Mouse (Mus musculus) limb, embryonic 11.5 days (tissue): ENCODE measurements at regions not wholly inside any gene's neighbourhood (a gene's known extent, or its start where the extent isn't known, plus 50 kb on each side); places are given as distances from the start of the nearest gene placed in this dataset.

Source experiments
- ATAC-seq: fragments of 200-750 bp; cut with Nextera tagmentation; 2 replicates; pipeline ENCODE4 v1.8.0; 2017; ENCODE audit warnings: low read depth; ENCODE audit not compliant: insufficient number of reproducible peaks, low FRiP score, low TSS enrichment
- DNase-seq: peaks from one replicate; pipeline ENCODE4 v3.0.0-alpha.2; 2015; ENCODE audit warnings: low spot score
- H3K27ac ChIP-seq: fragments of 300-500 bp; sonication (generic); replicated peaks from 2 replicates; pipeline ENCODE4 v1.5.1; 2014; ENCODE audit warnings: low read depth, mild to moderate bottlenecking, low read length
- H3K27me3 ChIP-seq: fragments of 300-500 bp; sonication (generic); 2 replicates; pipeline ENCODE4 v1.6.1; 2014; ENCODE audit warnings: mild to moderate bottlenecking, low read length, mixed read lengths; ENCODE audit not compliant: control insufficient read depth, insufficient read depth
- H3K36me3 ChIP-seq: fragments of 300-500 bp; sonication (generic); 2 replicates; pipeline ENCODE4 v1.6.1; 2014; ENCODE audit warnings: mild to moderate bottlenecking, low read length, moderate library complexity, mixed read lengths; ENCODE audit not compliant: control insufficient read depth, insufficient read depth
- H3K4me1 ChIP-seq: fragments of 300-500 bp; sonication (generic); 2 replicates; pipeline ENCODE4 v1.6.1; 2014; ENCODE audit warnings: low read length, mixed read lengths; ENCODE audit not compliant: control insufficient read depth, insufficient read depth
- H3K4me2 ChIP-seq: fragments of 300-500 bp; sonication (generic); 2 replicates; pipeline ENCODE4 v1.6.1; 2014; ENCODE audit warnings: low read depth, mild to moderate bottlenecking, moderate library complexity; ENCODE audit not compliant: severe bottlenecking
- H3K4me3 ChIP-seq: fragments of 300-500 bp; sonication (generic); 2 replicates; pipeline ENCODE4 v1.5.1; 2014; ENCODE audit warnings: low read depth, low read length
- H3K9ac ChIP-seq: fragments of 300-500 bp; sonication (generic); 2 replicates; pipeline ENCODE4 v1.6.1; 2014; ENCODE audit warnings: mild to moderate bottlenecking, low read length
- H3K9me3 ChIP-seq: fragments of 300-500 bp; sonication (generic); 2 replicates; pipeline ENCODE4 v1.6.1; 2016; ENCODE audit warnings: low read length; ENCODE audit not compliant: control insufficient read depth
- WGBS: fragments of 180-500 bp; shearing (Covaris S2); extraction: QIAGEN DNeasy Blood & Tissue Kit; methylation state at CpG from one replicate; pipeline ENCODE4 v1.1.7; 2014; 5-methylcytosine and 5-hydroxymethylcytosine counted together

DNA sequence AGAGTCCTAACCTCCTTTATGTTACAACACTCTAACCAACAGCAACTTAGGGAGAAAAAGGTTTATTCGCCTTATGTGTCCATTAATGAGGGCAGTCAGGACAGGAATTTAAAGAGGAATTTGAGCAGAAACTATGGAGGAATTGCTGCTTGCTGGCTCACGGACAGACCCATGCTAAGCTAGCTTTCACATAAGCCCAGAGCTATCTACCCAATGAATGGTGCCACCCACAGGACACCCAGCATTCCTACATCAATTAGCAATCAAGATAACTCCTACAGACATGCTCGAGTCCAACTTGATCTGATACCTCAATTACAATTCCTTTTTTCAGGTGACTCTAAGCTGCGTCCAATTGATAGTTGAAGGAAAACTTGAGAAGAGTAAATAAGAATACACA is 1021.2 kb upstream of the Gm7489 start:
- Histone ChIP-seq H3K9me3 (no peaks in the 10 kb centered on the region), H3K9ac (no peak overlapping the region), H3K27ac (no peak overlapping the region), H3K4me2 (no peak overlapping the region), H3K36me3 (no peaks in the 10 kb centered on the region), H3K4me1 (no peaks in the 10 kb centered on the region), H3K27me3 (no peaks in the 10 kb centered on the region), H3K4me3 (no peak overlapping the region)
- no peak for DNase-seq
- ATAC-seq: no peak
- WGBS: 87% methylated on average over 4 of the region's 4 CpGs

DNA sequence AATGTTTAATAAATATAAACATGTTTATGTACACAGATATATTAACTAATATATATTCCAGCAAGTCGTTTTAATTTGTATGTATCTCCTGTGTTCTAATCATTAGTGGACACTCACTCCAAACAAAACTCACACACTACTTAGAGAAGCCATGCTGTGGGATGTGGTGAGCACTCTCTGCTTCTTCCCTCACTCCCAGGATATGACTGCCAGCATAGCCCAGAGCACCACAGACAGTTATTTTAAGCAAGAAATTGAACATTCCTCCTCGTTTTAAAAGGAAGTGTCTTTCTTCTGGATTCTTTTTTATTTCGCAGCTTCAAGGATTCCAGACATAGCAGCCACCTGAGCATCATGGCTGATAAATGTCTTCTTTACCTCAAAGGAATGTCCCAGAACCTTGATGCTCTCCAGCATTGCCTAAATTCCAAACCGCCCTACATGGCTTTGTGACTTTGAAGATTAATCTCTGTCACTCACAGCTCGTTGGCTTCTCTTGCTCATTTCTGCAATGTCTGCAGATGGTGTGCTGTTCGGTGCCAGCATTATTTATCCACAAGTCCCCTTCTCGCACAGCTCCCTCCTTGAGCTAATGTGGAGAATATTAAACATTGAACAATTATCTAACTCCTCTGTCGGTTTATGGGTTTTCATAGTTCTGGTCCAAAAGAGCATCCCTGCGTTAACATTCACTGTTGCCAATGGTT is 992.3 kb upstream of the Gm7489 start:
- no peak overlapping the region for H3K9ac ChIP-seq
- H3K4me1 ChIP-seq: no peaks in the 10 kb centered on the region
- no peak overlapping the region for H3K4me2 ChIP-seq
- ATAC-seq: no peak
- DNase-seq: no peak
- H3K9me3 ChIP-seq: no peaks in the 10 kb centered on the region
- H3K4me3 ChIP-seq: no peak overlapping the region
- 73% methylated on average over 9 of the region's 9 CpGs for WGBS
- no peak overlapping the region for H3K27ac ChIP-seq
- no peaks in the 10 kb centered on the region for H3K36me3 ChIP-seq
- no peaks in the 10 kb centered on the region for H3K27me3 ChIP-seq

DNA sequence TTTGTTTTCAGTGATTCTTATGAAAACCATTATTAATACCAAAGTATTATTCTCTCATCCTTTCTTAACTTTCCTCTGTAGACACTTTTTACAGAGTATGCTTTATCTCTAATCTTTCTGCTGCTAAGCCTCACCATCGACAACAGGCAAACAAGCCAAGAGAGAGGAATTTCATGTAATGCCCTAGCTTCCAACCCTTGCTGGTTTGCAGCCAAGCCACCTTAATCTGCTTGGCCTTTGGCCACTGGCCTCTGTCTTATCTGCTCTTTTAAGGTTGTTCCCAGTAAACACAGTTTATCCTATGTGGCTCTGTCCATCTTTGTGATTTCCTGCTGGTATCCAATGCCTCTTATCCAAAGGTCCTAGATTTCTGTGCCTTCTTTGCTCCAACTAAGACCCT is 986.6 kb upstream of the Gm7489 start:
- ATAC-seq (no peak), DNase-seq (no peak)
- Histone ChIP-seq H3K4me3 (no peak overlapping the region), H3K27me3 (no peaks in the 10 kb centered on the region), H3K4me2 (no peak overlapping the region), H3K36me3 (no peaks in the 10 kb centered on the region), H3K9ac (no peak overlapping the region), H3K9me3 (no peaks in the 10 kb centered on the region), H3K4me1 (no peaks in the 10 kb centered on the region), H3K27ac (no peak overlapping the region)
- WGBS: 85% methylated on average over 1 of the region's 1 CpGs

DNA sequence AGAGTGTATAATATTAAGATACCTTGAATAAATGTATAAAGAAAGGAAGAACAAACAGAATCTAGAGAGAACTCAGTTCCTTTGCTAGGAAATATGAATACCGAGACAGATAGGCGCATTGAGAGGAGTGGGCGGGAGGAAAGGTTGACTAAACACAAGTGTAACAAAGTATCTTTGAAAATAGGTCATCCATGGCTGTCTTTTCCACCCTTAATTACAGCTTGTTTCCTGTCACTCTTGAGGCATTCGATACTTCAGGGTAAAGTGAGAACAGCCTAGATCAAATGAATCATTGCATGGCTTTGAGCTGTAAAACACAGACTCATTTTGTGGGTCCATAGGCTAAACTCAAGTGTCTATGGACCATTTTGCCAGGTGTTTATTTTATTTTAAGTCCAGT is 985.3 kb upstream of the Gm7489 start:
- Histone ChIP-seq H3K9ac (no peak overlapping the region), H3K9me3 (no peaks in the 10 kb centered on the region), H3K4me1 (no peaks in the 10 kb centered on the region), H3K36me3 (no peaks in the 10 kb centered on the region), H3K4me3 (no peak overlapping the region), H3K4me2 (no peak overlapping the region), H3K27me3 (no peaks in the 10 kb centered on the region), H3K27ac (no peak overlapping the region)
- DNase-seq (no peak), ATAC-seq (no peak)
- 82% methylated on average over 4 of the region's 4 CpGs for WGBS

- Histone ChIP-seq H3K4me1 (no peaks in the 10 kb centered on the region), H3K4me2 (no peak overlapping the region), H3K9me3 (no peaks in the 10 kb centered on the region), H3K9ac (no peak overlapping the region), H3K36me3 (no peaks in the 10 kb centered on the region), H3K27ac (no peak overlapping the region), H3K4me3 (no peak overlapping the region), H3K27me3 (no peaks in the 10 kb centered on the region)
- ATAC-seq: no peak
- DNase-seq: no peak
- WGBS: 77% methylated on average over 3 of the region's 3 CpGs
Observed at GRCm38 (mm10) chr15:52899822-52900221, 984.9 kb upstream of the Gm7489 start.

GRCm38 (mm10) chr15:52905231-52905630 is 979.5 kb upstream of the Gm7489 start:
- WGBS: 82% methylated on average over 3 of the region's 3 CpGs

GRCm38 (mm10) chr15:52907217-52907616 is 977.5 kb upstream of the Gm7489 start:
- 58% methylated on average over 1 of the region's 1 CpGs for WGBS
- Histone ChIP-seq H3K4me1 (no peaks in the 10 kb centered on the region), H3K4me2 (no peak overlapping the region), H3K27me3 (no peaks in the 10 kb centered on the region), H3K9me3 (no peaks in the 10 kb centered on the region), H3K27ac (no peak overlapping the region), H3K9ac (no peak overlapping the region), H3K4me3 (no peak overlapping the region), H3K36me3 (no peaks in the 10 kb centered on the region)
- ATAC-seq: no peak
- DNase-seq: no peak

More at GRCm38 (mm10) chr15:52905231-52905630, 979.5 kb upstream of the Gm7489 start:
- Histone ChIP-seq H3K27me3 (no peaks in the 10 kb centered on the region), H3K9me3 (no peaks in the 10 kb centered on the region), H3K9ac (no peak overlapping the region), H3K4me3 (no peak overlapping the region), H3K4me1 (no peaks in the 10 kb centered on the region), H3K36me3 (no peaks in the 10 kb centered on the region), H3K27ac (no peak overlapping the region), H3K4me2 (no peak overlapping the region)
- no peak for DNase-seq
- ATAC-seq: no peak

DNA sequence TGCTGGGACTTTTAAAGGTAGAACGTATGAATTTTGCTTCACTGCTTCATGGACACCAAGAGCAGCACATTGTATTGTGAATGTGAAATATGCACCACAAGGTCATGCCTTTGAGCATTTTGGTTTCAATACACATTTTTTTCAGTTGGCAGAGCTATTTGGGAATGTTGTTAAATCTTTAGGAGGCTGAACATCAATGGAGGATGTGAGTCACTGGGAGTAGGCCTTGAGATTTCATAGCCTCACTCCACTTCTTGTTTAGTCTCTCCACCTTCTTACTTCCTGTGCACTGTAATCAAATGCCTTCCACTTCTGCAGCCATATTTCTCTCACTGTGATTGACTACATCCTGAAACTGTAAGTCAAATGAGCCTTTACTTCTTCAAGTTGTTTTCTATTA is 962.4 kb upstream of the Gm7489 start:
- no peak overlapping the region for H3K9ac ChIP-seq
- 94% methylated on average over 1 of the region's 1 CpGs for WGBS

DNA sequence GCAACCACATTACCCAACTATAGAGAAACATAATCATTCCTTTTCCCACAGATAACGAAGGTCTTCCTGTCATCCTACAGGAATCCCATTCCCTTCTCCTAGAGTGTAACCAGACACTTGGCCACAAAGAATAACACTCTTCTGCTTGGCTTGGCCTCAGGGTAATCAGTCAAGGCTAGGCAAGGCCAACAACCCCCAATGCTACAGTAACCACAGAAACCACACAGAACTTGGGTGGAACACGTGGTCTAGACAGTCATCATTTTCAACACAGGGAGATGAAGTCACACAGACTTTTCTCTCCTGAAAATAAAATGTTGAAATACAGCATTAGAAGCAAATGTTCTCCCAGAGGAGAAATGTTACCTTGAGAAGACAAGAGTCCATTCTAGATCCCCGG is 956.3 kb upstream of the Gm7489 start:
- no peaks in the 10 kb centered on the region for H3K9me3 ChIP-seq
- no peak for ATAC-seq
- no peak overlapping the region for H3K4me3 ChIP-seq
- H3K27ac ChIP-seq: no peak overlapping the region
- no peaks in the 10 kb centered on the region for H3K36me3 ChIP-seq
- no peak overlapping the region for H3K9ac ChIP-seq
- H3K4me1 ChIP-seq: no peaks in the 10 kb centered on the region
- H3K4me2 ChIP-seq: no peak overlapping the region
- 70% methylated on average over 3 of the region's 3 CpGs for WGBS
- H3K27me3 ChIP-seq: no peaks in the 10 kb centered on the region
- DNase-seq: no peak

More for the DNA sequence above, 962.4 kb upstream of the Gm7489 start:
- Histone ChIP-seq H3K27ac (no peak overlapping the region), H3K4me2 (no peak overlapping the region), H3K9me3 (no peaks in the 10 kb centered on the region), H3K36me3 (no peaks in the 10 kb centered on the region), H3K4me3 (no peak overlapping the region), H3K4me1 (no peaks in the 10 kb centered on the region), H3K27me3 (no peaks in the 10 kb centered on the region)
- ATAC-seq (no peak), DNase-seq (no peak)
